Mouse (Mus musculus) spleen, adult 18-20 months (tissue): Measurements from ENCODE around the gene Eif1ad.

Experiments used
- DNase-seq, 2 experiments: peaks; one replicate each; pipeline ENCODE4 v3.0.0; 2022; ENCODE audit warnings: mixed read lengths in 2 of 2

Gene Eif1ad

DNA sequence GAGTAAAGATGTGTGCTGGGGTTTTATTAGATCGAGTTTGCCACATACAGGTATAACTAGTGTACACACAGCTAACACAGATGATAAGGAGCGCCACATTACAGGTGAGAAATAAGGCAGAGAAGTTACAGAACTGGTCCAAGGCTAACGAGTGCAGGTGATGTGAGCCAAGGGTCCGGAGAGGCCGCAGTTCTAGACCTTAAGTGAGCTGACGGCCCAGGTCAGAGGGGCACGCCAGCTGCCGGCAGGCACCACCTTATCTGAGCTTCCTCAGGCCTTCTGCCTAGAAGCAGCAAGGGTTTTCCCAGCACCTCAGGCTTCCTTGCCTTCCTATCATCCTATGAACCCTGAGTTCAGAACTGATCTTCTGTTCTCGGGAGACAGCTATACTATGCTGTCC, 53.1 kb downstream of the Eif1ad start:
- no peak for DNase-seq

- DNase-seq: no peak
These were observed 54.0 kb downstream of the Eif1ad start for GRCm38 (mm10) chr19:5420579-5420978.
